Mouse (Mus musculus) cortical plate, adult 2 months (tissue): ENCODE data around the gene Mark4.

Experiments used
- CTCF ChIP-seq: fragments of 200-500 bp; IDR thresholded peaks from 2 replicates; pipeline ENCODE4 v1.5.1; 2011; ENCODE audit warnings: mild to moderate bottlenecking, control low read depth, low read length; ENCODE audit not compliant: insufficient read depth; ENCODE audit errors: extremely low read depth
- POLR2A ChIP-seq: fragments of 200-500 bp; IDR thresholded peaks from 2 replicates; pipeline ENCODE4 v1.6.1; 2011; ENCODE audit warnings: mild to moderate bottlenecking, low read length, control low read depth; ENCODE audit not compliant: insufficient read depth; ENCODE audit errors: extremely low read depth

GRCm38 (mm10) chr7:19460500-19460899 is 1.9 kb upstream of the Mark4 start:
- TF ChIP-seq CTCF, result no peak
- TF ChIP-seq POLR2A, result no peak
